In the genomic region with DNA sequence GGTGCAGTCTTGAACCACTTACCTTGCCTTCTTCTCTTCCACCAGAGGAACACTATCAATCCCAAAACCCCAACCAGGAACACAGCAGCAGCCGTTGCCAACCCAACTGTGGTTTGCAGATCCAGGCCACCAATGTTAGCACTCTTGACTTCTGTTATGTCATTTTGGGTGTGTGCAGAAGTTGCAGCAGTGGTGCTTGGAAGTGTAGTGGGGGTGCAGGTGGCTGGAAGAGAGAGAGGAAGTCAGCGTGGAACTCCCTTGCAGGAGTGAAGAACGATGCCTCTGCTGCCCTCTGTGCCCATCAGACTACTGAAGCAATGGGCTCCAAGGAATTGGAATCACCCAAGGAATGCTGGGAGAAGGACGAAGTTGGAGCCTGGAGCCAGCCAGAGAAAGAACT, we compare ENCODE assay signal across 35 mouse cellular contexts. TPM values are rescaled to one million over a fixed set of nuclear protein-coding genes. Genes with fewer than 3 reads are reported as not detected.
DNase-seq lines count a peak whose midpoint lies in the region; ATAC-seq and TF ChIP-seq lines count a peak whose summit lies in the region.
"Had no signal": no experiment of that assay in that cellular context is flagged by ENCODE, and none has a peak within 500 bp of the region (broad histone marks: within the 10 kb centered on the region; RNA-seq: fewer than 3 reads in every experiment).

No protein-coding gene starts in this region.

- TF ChIP-seq POLR2A in bone marrow macrophage, adult 2 months (IDR thresholded peaks at IDR 0.05; ENCODE audit: borderline replicate concordance, low read depth, low read length): no peak

- no peak for TF ChIP-seq EP300 in liver, postnatal 0 days (IDR thresholded peaks at IDR 0.05; ENCODE audit: low read depth)

- H3K4me1 ChIP-seq in liver, postnatal 0 days (ENCODE audit: insufficient read depth): no peaks in the 10 kb centered on the region; the same call in 1 of the 2 replicates
- peaks cover 80% of the 10 kb centered on the region for H3K4me1 ChIP-seq in bone marrow macrophage, adult 2 months (ENCODE audit: control insufficient read depth, insufficient read depth, low read length)
- H3K4me1 ChIP-seq: embryonic facial prominence, embryonic 12.5 days; forebrain, embryonic 10.5 days; heart, embryonic 10.5 days; heart, embryonic 15.5 days; intestine, embryonic 15.5 days; limb, embryonic 12.5 days; neural tube, embryonic 12.5 days had no signal

- no peak for ATAC-seq in liver, postnatal 0 days
- ATAC-seq in granulocyte monocyte progenitor cell, adult 5-6 weeks (replicated peaks; ENCODE audit: poor library complexity, severe bottlenecking): peak; percentile 45
- peak; percentile 18; the same call in 1 of the 2 replicates for ATAC-seq in neutrophil, adult 5-6 weeks (ENCODE audit: extremely low read depth, insufficient number of reproducible peaks, low FRiP score, poor library complexity, severe bottlenecking)
- ATAC-seq: forebrain, embryonic 16.5 days; hindbrain, postnatal 0 days; intestine, embryonic 15.5 days; midbrain, embryonic 16.5 days had no signal

- no peaks in the 10 kb centered on the region for H3K27me3 ChIP-seq in liver, postnatal 0 days (ENCODE audit: insufficient read depth, low read length)
- H3K27me3 ChIP-seq: CH12.LX; embryonic facial prominence, embryonic 12.5 days; heart, embryonic 15.5 days; intestine, embryonic 15.5 days; limb, embryonic 12.5 days; neural tube, embryonic 12.5 days had no signal

- H3K4me3 ChIP-seq in liver, postnatal 0 days (ENCODE audit: low read depth, low read length): no peak overlapping the region
- H3K4me3 ChIP-seq in bone marrow macrophage, adult 2 months (ENCODE audit: insufficient read depth, low read length): no peak overlapping the region
- H3K4me3 ChIP-seq in gastrocnemius, adult 2 months: no peak overlapping the region
- H3K4me3 ChIP-seq: embryonic facial prominence, embryonic 12.5 days; forebrain, embryonic 10.5 days; heart, embryonic 10.5 days; heart, embryonic 15.5 days; intestine, embryonic 15.5 days; limb, embryonic 12.5 days; myocyte; neural tube, embryonic 12.5 days had no signal

- H3K36me3 ChIP-seq in liver, postnatal 0 days (replicated peaks; ENCODE audit: insufficient read depth, low read length): no peaks in the 10 kb centered on the region
- H3K36me3 ChIP-seq: embryonic facial prominence, embryonic 12.5 days; forebrain, embryonic 10.5 days; heart, embryonic 10.5 days; heart, embryonic 15.5 days; intestine, embryonic 15.5 days; limb, embryonic 12.5 days; neural tube, embryonic 12.5 days had no signal

- TF ChIP-seq CTCF in liver, postnatal 0 days (IDR thresholded peaks at IDR 0.05; ENCODE audit: low read depth): no peak
- TF ChIP-seq CTCF in bone marrow macrophage, adult 2 months (IDR thresholded peaks at IDR 0.05; ENCODE audit: low read depth, low read length): no peak
- TF ChIP-seq CTCF in gastrocnemius, adult 2 months (IDR thresholded peaks at IDR 0.05): no peak

- H3K9ac ChIP-seq in liver, postnatal 0 days (replicated peaks): no peak overlapping the region
- H3K9ac ChIP-seq: embryonic facial prominence, embryonic 12.5 days; heart, embryonic 15.5 days; intestine, embryonic 15.5 days; limb, embryonic 12.5 days; neural tube, embryonic 12.5 days had no signal

- no peaks in the 10 kb centered on the region for H3K9me3 ChIP-seq in liver, postnatal 0 days (ENCODE audit: low read length)
- H3K9me3 ChIP-seq: embryonic facial prominence, embryonic 12.5 days; forebrain, embryonic 10.5 days; heart, embryonic 10.5 days; heart, embryonic 15.5 days; intestine, embryonic 15.5 days; limb, embryonic 12.5 days; neural tube, embryonic 12.5 days had no signal

- intact Hi-C loops in gastrocnemius, adult 2 months (cut with DNase I): no loop called here

- DNase-seq in liver, postnatal 0 days: peak; percentile 24
- DNase-seq in liver: no peak
- DNase-seq in cerebellum, postnatal 25 days: no peak
- DNase-seq in gastrocnemius, adult 2 months: no peak
- no peak for DNase-seq in B cell, adult 2 months
- DNase-seq: adrenal gland, postnatal 10 days; cerebellum, adult 11-12 months; cerebellum, adult 9-11 months; kidney, adult 2 months; lung, adult 2 months; thymus, postnatal 14 days had no signal

- H3K4me2 ChIP-seq in liver, postnatal 0 days (ENCODE audit: low read depth, low read length): peak overlapping the region; percentile 28; the same call in 1 of the 2 replicates
- H3K4me2 ChIP-seq: embryonic facial prominence, embryonic 12.5 days; heart, embryonic 15.5 days; intestine, embryonic 15.5 days; limb, embryonic 12.5 days; liver, embryonic 11.5 days; midbrain, embryonic 11.5 days; neural tube, embryonic 12.5 days had no signal

- peak overlapping the region; percentile 74; the same call in 1 of the 2 replicates for H3K27ac ChIP-seq in liver, postnatal 0 days (ENCODE audit: low read depth)
- peak overlapping the region; percentile 78 for H3K27ac ChIP-seq in bone marrow macrophage, adult 2 months (ENCODE audit: insufficient read depth, low read depth, low read length)
- no peak overlapping the region for H3K27ac ChIP-seq in gastrocnemius, adult 2 months
- H3K27ac ChIP-seq: embryonic facial prominence, embryonic 12.5 days; forebrain, embryonic 10.5 days; heart, embryonic 10.5 days; heart, embryonic 15.5 days; hindbrain, postnatal 0 days; intestine, embryonic 15.5 days; limb, embryonic 12.5 days; neural tube, embryonic 12.5 days had no signal

- 52% methylated on average over 4 of the region's 4 CpGs for WGBS in liver, postnatal 0 days (ENCODE audit: insufficient replicate concordance)

RNA-seq across cellular contexts. Expression of a gene that starts 5.0 kb away (rescaled TPM):
- 8.7 and 12.1 TPM in 2 replicates for polyA plus RNA-seq in liver, postnatal 0 days (2015; fragmentation: Nextera tagmentation; extraction: Ambion mirVana)
- polyA plus RNA-seq in bone marrow macrophage, adult 2 months (2012; ENCODE audit: insufficient read depth, insufficient read length, missing spikeins): 15.5 and 16.8 TPM in 2 replicates
- 3.2 and 4.0 TPM in 2 replicates for total RNA-seq in granulocyte monocyte progenitor cell, adult 5-6 weeks (2014; fragmentation: Nextera tagmentation)
- 11.4 and 12.7 TPM in 2 replicates for total RNA-seq in granulocyte monocyte progenitor cell, adult 5-6 weeks (2017)
- total RNA-seq in neutrophil, adult 5-6 weeks (2017): 321 and 361 TPM in 2 replicates
- under 1 TPM in 1 of 2 experiments, not detected in 1; 0.20 TPM for total RNA-seq in gastrocnemius, adult 2 months (2021)
- polyA plus RNA-seq: forebrain, embryonic 16.5 days had no signal

RNA-seq across cellular contexts. Expression of a gene that starts 26.8 kb away (rescaled TPM):
- 11.7 and 11.9 TPM in 2 replicates for polyA plus RNA-seq in liver, postnatal 0 days (2015; fragmentation: Nextera tagmentation; extraction: Ambion mirVana)
- polyA plus RNA-seq in bone marrow macrophage, adult 2 months (2012; ENCODE audit: insufficient read depth, insufficient read length, missing spikeins): 15.2 and 19.7 TPM in 2 replicates
- 3.5 and 12.1 TPM in 2 replicates for total RNA-seq in granulocyte monocyte progenitor cell, adult 5-6 weeks (2014; fragmentation: Nextera tagmentation)
- 7.2 and 7.6 TPM in 2 replicates for total RNA-seq in granulocyte monocyte progenitor cell, adult 5-6 weeks (2017)
- total RNA-seq in neutrophil, adult 5-6 weeks (2017): 124 and 127 TPM in 2 replicates
- under 1 TPM in 1 of 2 experiments, not detected in 1; 0.42 TPM for total RNA-seq in gastrocnemius, adult 2 months (2021)
- total RNA-seq: CH12.LX; ES-E14; hindbrain, postnatal 0 days; left cerebral cortex, adult 18-20 months; left cerebral cortex, postnatal 14 days had no signal
- polyA plus RNA-seq: C2C12; forebrain, embryonic 10.5 days; forebrain, embryonic 16.5 days; hindbrain, embryonic 11.5 days; hindbrain, postnatal 0 days; limb, embryonic 12.5 days; midbrain, embryonic 11.5 days; midbrain, embryonic 16.5 days; myocyte; neural tube, embryonic 12.5 days; testis, adult 2 months had no signal

RNA-seq across cellular contexts. Expression of a gene that starts 40.5 kb away (rescaled TPM):
- polyA plus RNA-seq in liver, postnatal 0 days (2015; fragmentation: Nextera tagmentation; extraction: Ambion mirVana): 11.6 and 13.2 TPM in 2 replicates
- 37.4 and 42.3 TPM in 2 replicates for polyA plus RNA-seq in bone marrow macrophage, adult 2 months (2012; ENCODE audit: insufficient read depth, insufficient read length, missing spikeins)
- 3.2 and 13.2 TPM in 2 replicates for total RNA-seq in granulocyte monocyte progenitor cell, adult 5-6 weeks (2014; fragmentation: Nextera tagmentation)
- total RNA-seq in granulocyte monocyte progenitor cell, adult 5-6 weeks (2017): 4.3 and 10.3 TPM in 2 replicates
- total RNA-seq in neutrophil, adult 5-6 weeks (2017): 139 and 177 TPM in 2 replicates
- under 1 TPM in 1 of 2 experiments, not detected in 1; 0.33 TPM for total RNA-seq in gastrocnemius, adult 2 months (2021)
- total RNA-seq: CH12.LX; ES-E14; gastrocnemius, adult 8-10 months; hindbrain, postnatal 0 days; left cerebral cortex, postnatal 14 days had no signal
- polyA plus RNA-seq: C2C12; forebrain, embryonic 10.5 days; forebrain, embryonic 16.5 days; hindbrain, embryonic 11.5 days; hindbrain, postnatal 0 days; limb, embryonic 12.5 days; midbrain, embryonic 11.5 days; midbrain, embryonic 16.5 days; myocyte; neural tube, embryonic 12.5 days; testis, adult 2 months had no signal

RNA-seq across cellular contexts. Expression of a gene that starts 43.5 kb away (rescaled TPM):
- 1.5 and 1.9 TPM in 2 replicates for polyA plus RNA-seq in liver, postnatal 0 days (2015; fragmentation: Nextera tagmentation; extraction: Ambion mirVana)
- 6.1 TPM in 2 replicates for polyA plus RNA-seq in bone marrow macrophage, adult 2 months (2012; ENCODE audit: insufficient read depth, insufficient read length, missing spikeins)
- total RNA-seq in granulocyte monocyte progenitor cell, adult 5-6 weeks (2014; fragmentation: Nextera tagmentation): 1.0 and 2.6 TPM in 2 replicates
- 12.7 and 13.0 TPM in 2 replicates for total RNA-seq in granulocyte monocyte progenitor cell, adult 5-6 weeks (2017)
- total RNA-seq in neutrophil, adult 5-6 weeks (2017): 24.7 and 29.4 TPM in 2 replicates
- under 1 TPM; 0.20 to 0.39 TPM for total RNA-seq in gastrocnemius, adult 2 months (2021)

RNA-seq across cellular contexts. Expression of a gene that starts 43.7 kb away (rescaled TPM):
- 4.7 and 5.0 TPM in 2 replicates for polyA plus RNA-seq in liver, postnatal 0 days (2015; fragmentation: Nextera tagmentation; extraction: Ambion mirVana)
- 31.3 and 35.4 TPM in 2 replicates for polyA plus RNA-seq in bone marrow macrophage, adult 2 months (2012; ENCODE audit: insufficient read depth, insufficient read length, missing spikeins)
- total RNA-seq in granulocyte monocyte progenitor cell, adult 5-6 weeks (2014; fragmentation: Nextera tagmentation): 33.9 and 35.2 TPM in 2 replicates
- 14.5 and 48.4 TPM in 2 replicates for total RNA-seq in granulocyte monocyte progenitor cell, adult 5-6 weeks (2017)
- 36.5 and 42.2 TPM in 2 replicates for total RNA-seq in neutrophil, adult 5-6 weeks (2017)
- 10 to 100 TPM; 22.4 to 26.2 TPM for total RNA-seq in gastrocnemius, adult 2 months (2021)

Comparison
In these comparisons a context has a peak if more than half of its experiments do, and no peak if none do; other contexts are left out.
1. RNA of a gene that starts 5.0 kb away (total RNA-seq): 321 to 361 TPM in neutrophil, adult 5-6 weeks; 3.2 to 12.7 TPM in granulocyte monocyte progenitor cell, adult 5-6 weeks and 0.20 TPM in gastrocnemius, adult 2 months; every median in the first group is over 10 times any median in the second.